Mouse (Mus musculus): Measurements from ENCODE around the gene Ift27. TPM values are rescaled to one million over a fixed set of nuclear protein-coding genes. Genes with fewer than 3 reads are reported as not detected.

The Ift27 gene
- polyA plus RNA-seq, 1 experiment from 2014 or later = 105 TPM

- no peaks in the 10 kb centered on the region for H3K36me3 ChIP-seq (ENCODE audit: control insufficient read depth, insufficient read depth, low read length)
- ATAC-seq (ENCODE audit: low FRiP score, low TSS enrichment) = no peak
- no peak overlapping the region for H3K4me2 ChIP-seq (replicated peaks; ENCODE audit: low read depth, low read length)
- no peaks in the 10 kb centered on the region for H3K27me3 ChIP-seq (ENCODE audit: control insufficient read depth, insufficient read depth, low read length)
- WGBS = 63% methylated on average over 10 of the region's 10 CpGs
- H3K4me1 ChIP-seq (ENCODE audit: control insufficient read depth, insufficient read depth, low read length) = peaks cover 12% of the 10 kb centered on the region; the same call in 1 of the 2 replicates
- H3K9me3 ChIP-seq (ENCODE audit: control insufficient read depth, low read length) = no peaks in the 10 kb centered on the region
- H3K9ac ChIP-seq (ENCODE audit: low read depth, low read length) = no peak overlapping the region
- H3K4me3 ChIP-seq (ENCODE audit: low read length) = no peak overlapping the region
- no peak overlapping the region for H3K27ac ChIP-seq (ENCODE audit: low read depth, low read length)
Measured at GRCm38 (mm10) chr15:78177257-78177656, 3.4 kb upstream of the Ift27 start.

- no peak for ATAC-seq (ENCODE audit: low FRiP score, low TSS enrichment)
- Histone ChIP-seq H3K36me3 (ENCODE audit: control insufficient read depth, insufficient read depth, low read length) (no peaks in the 10 kb centered on the region), H3K4me2 (replicated peaks; ENCODE audit: low read depth, low read length) (peak overlapping the region; percentile 53), H3K9me3 (ENCODE audit: control insufficient read depth, low read length) (no peaks in the 10 kb centered on the region), H3K27ac (ENCODE audit: low read depth, low read length) (no peak overlapping the region), H3K9ac (ENCODE audit: low read depth, low read length) (peak overlapping the region; percentile 53; the same call in 1 of the 2 replicates), H3K4me3 (ENCODE audit: low read length) (peak overlapping the region; percentile 46), H3K4me1 (ENCODE audit: control insufficient read depth, insufficient read depth, low read length) (peaks cover 12% of the 10 kb centered on the region; the same call in 1 of the 2 replicates), H3K27me3 (ENCODE audit: control insufficient read depth, insufficient read depth, low read length) (no peaks in the 10 kb centered on the region)
- 73% methylated on average over 6 of the region's 6 CpGs for WGBS
Measured at GRCm38 (mm10) chr15:78174887-78175245, 959 bp upstream of the Ift27 start.

- H3K4me2 ChIP-seq (replicated peaks; ENCODE audit: low read depth, low read length) = peak overlapping the region; percentile 86
- no peaks in the 10 kb centered on the region for H3K27me3 ChIP-seq (ENCODE audit: control insufficient read depth, insufficient read depth, low read length)
- peaks cover 12% of the 10 kb centered on the region; the same call in 1 of the 2 replicates for H3K4me1 ChIP-seq (ENCODE audit: control insufficient read depth, insufficient read depth, low read length)
- WGBS = 27% methylated on average over 26 of the region's 26 CpGs
- H3K9me3 ChIP-seq (ENCODE audit: control insufficient read depth, low read length) = no peaks in the 10 kb centered on the region
- H3K36me3 ChIP-seq (ENCODE audit: control insufficient read depth, insufficient read depth, low read length) = no peaks in the 10 kb centered on the region
- H3K4me3 ChIP-seq (ENCODE audit: low read length) = peak overlapping the region; percentile 73
- H3K9ac ChIP-seq (ENCODE audit: low read depth, low read length) = peak overlapping the region; percentile 77
- no peak overlapping the region for H3K27ac ChIP-seq (ENCODE audit: low read depth, low read length)
- ATAC-seq (ENCODE audit: low FRiP score, low TSS enrichment) = peak; percentile 1; the same call in 1 of the 2 replicates
Measured at GRCm38 (mm10) chr15:78172899-78173817, 749 bp downstream of the Ift27 start.

GRCm38 (mm10) chr15:78172256-78172898 is 1.5 kb downstream of the Ift27 start:
- H3K36me3 ChIP-seq (ENCODE audit: control insufficient read depth, insufficient read depth, low read length) = no peaks in the 10 kb centered on the region; the same call in 1 of the 2 replicates
- H3K27ac ChIP-seq (ENCODE audit: low read depth, low read length) = no peak overlapping the region
- H3K9ac ChIP-seq (ENCODE audit: low read depth, low read length) = no peak overlapping the region
- peaks cover 12% of the 10 kb centered on the region; the same call in 1 of the 2 replicates for H3K4me1 ChIP-seq (ENCODE audit: control insufficient read depth, insufficient read depth, low read length)
- WGBS = 84% methylated on average over 11 of the region's 11 CpGs
- no peak overlapping the region; the same call in 1 of the 2 replicates for H3K4me2 ChIP-seq (replicated peaks; ENCODE audit: low read depth, low read length)
- no peak for ATAC-seq (ENCODE audit: low FRiP score, low TSS enrichment)
- H3K27me3 ChIP-seq (ENCODE audit: control insufficient read depth, insufficient read depth, low read length) = no peaks in the 10 kb centered on the region
- 0 out of 2 replicates have a peak overlapping the region, but pooled peaks have one; percentile 73 for H3K4me3 ChIP-seq (ENCODE audit: low read length)
- no peaks in the 10 kb centered on the region for H3K9me3 ChIP-seq (ENCODE audit: control insufficient read depth, low read length)

GRCm38 (mm10) chr15:78171651-78172050 is 2.3 kb downstream of the Ift27 start:
- H3K9me3 ChIP-seq (ENCODE audit: control insufficient read depth, low read length) = no peaks in the 10 kb centered on the region
- no peaks in the 10 kb centered on the region for H3K27me3 ChIP-seq (ENCODE audit: control insufficient read depth, insufficient read depth, low read length)
- no peak overlapping the region for H3K9ac ChIP-seq (ENCODE audit: low read depth, low read length)
- H3K4me2 ChIP-seq (replicated peaks; ENCODE audit: low read depth, low read length) = no peak overlapping the region
- H3K4me3 ChIP-seq (ENCODE audit: low read length) = no peak overlapping the region
- 94% methylated on average over 10 of the region's 10 CpGs for WGBS
- no peak for ATAC-seq (ENCODE audit: low FRiP score, low TSS enrichment)
- H3K4me1 ChIP-seq (ENCODE audit: control insufficient read depth, insufficient read depth, low read length) = peaks cover 12% of the 10 kb centered on the region; the same call in 1 of the 2 replicates
- H3K27ac ChIP-seq (ENCODE audit: low read depth, low read length) = no peak overlapping the region
- no peaks in the 10 kb centered on the region; the same call in 1 of the 2 replicates for H3K36me3 ChIP-seq (ENCODE audit: control insufficient read depth, insufficient read depth, low read length)

- Histone ChIP-seq H3K36me3 (ENCODE audit: control insufficient read depth, insufficient read depth, low read length) (no peaks in the 10 kb centered on the region; the same call in 1 of the 2 replicates), H3K27me3 (ENCODE audit: control insufficient read depth, insufficient read depth, low read length) (no peaks in the 10 kb centered on the region), H3K4me1 (ENCODE audit: control insufficient read depth, insufficient read depth, low read length) (peaks cover 12% of the 10 kb centered on the region; the same call in 1 of the 2 replicates), H3K9me3 (ENCODE audit: control insufficient read depth, low read length) (no peaks in the 10 kb centered on the region), H3K4me2 (replicated peaks; ENCODE audit: low read depth, low read length) (no peak overlapping the region), H3K4me3 (ENCODE audit: low read length) (no peak overlapping the region), H3K27ac (ENCODE audit: low read depth, low read length) (no peak overlapping the region), H3K9ac (ENCODE audit: low read depth, low read length) (no peak overlapping the region)
- ATAC-seq (ENCODE audit: low FRiP score, low TSS enrichment) = no peak
- 92% methylated on average over 15 of the region's 15 CpGs for WGBS
Measured at GRCm38 (mm10) chr15:78170708-78171107, 3.2 kb downstream of the Ift27 start.

- no peak overlapping the region for H3K4me2 ChIP-seq (replicated peaks; ENCODE audit: low read depth, low read length)
- H3K4me1 ChIP-seq (ENCODE audit: control insufficient read depth, insufficient read depth, low read length) = 0 out of 2 replicates have a peak, but pooled peaks cover 10% of the 10 kb centered on the region
- WGBS = 86% methylated on average over 11 of the region's 11 CpGs
- no peaks in the 10 kb centered on the region for H3K9me3 ChIP-seq (ENCODE audit: control insufficient read depth, low read length)
- H3K27me3 ChIP-seq (ENCODE audit: control insufficient read depth, insufficient read depth, low read length) = no peaks in the 10 kb centered on the region
- ATAC-seq (ENCODE audit: low FRiP score, low TSS enrichment) = no peak
- H3K27ac ChIP-seq (ENCODE audit: low read depth, low read length) = no peak overlapping the region
- no peak overlapping the region for H3K9ac ChIP-seq (ENCODE audit: low read depth, low read length)
- H3K36me3 ChIP-seq (ENCODE audit: control insufficient read depth, insufficient read depth, low read length) = peaks cover 4% of the 10 kb centered on the region; the same call in 1 of the 2 replicates
- H3K4me3 ChIP-seq (ENCODE audit: low read length) = no peak overlapping the region
Measured at GRCm38 (mm10) chr15:78169566-78169965, 4.3 kb downstream of the Ift27 start.

GRCm38 (mm10) chr15:78165292-78165691 is 8.6 kb downstream of the Ift27 start:
- Histone ChIP-seq H3K27ac (ENCODE audit: low read depth, low read length) (no peak overlapping the region), H3K4me1 (ENCODE audit: control insufficient read depth, insufficient read depth, low read length) (no peaks in the 10 kb centered on the region), H3K27me3 (ENCODE audit: control insufficient read depth, insufficient read depth, low read length) (no peaks in the 10 kb centered on the region), H3K4me3 (ENCODE audit: low read length) (no peak overlapping the region), H3K9ac (ENCODE audit: low read depth, low read length) (no peak overlapping the region), H3K36me3 (ENCODE audit: control insufficient read depth, insufficient read depth, low read length) (peaks cover 15% of the 10 kb centered on the region; the same call in 1 of the 2 replicates), H3K4me2 (replicated peaks; ENCODE audit: low read depth, low read length) (no peak overlapping the region), H3K9me3 (ENCODE audit: control insufficient read depth, low read length) (no peaks in the 10 kb centered on the region)
- 92% methylated on average over 4 of the region's 4 CpGs for WGBS
- no peak for ATAC-seq (ENCODE audit: low FRiP score, low TSS enrichment)
